Mouse (Mus musculus): ENCODE results near the gene Psmg3.
A peak's percentile ranks its signal among the peaks of the same experiment; 100 is the strongest.

The Psmg3 gene

GRCm38 (mm10) chr5:139826357-139827055, at the start of gene Psmg3, which contains the start of gene Gm26938:
TSS of gene Psmg3 (minus strand) at chr5:139826885.
TSS of gene Gm26938 (minus strand) at chr5:139826407.
- DNase-seq, result peak; percentile 66 to 69

GRCm38 (mm10) chr5:139871526-139871925, 44.8 kb upstream of the Psmg3 start:
- DNase-seq, result no peak

- no peak for DNase-seq
Observed at GRCm38 (mm10) chr5:139870886-139871285, 44.2 kb upstream of the Psmg3 start.

- DNase-seq, result no peak
Observed at GRCm38 (mm10) chr5:139862759-139863158, 36.1 kb upstream of the Psmg3 start.

GRCm38 (mm10) chr5:139860328-139861104, 33.8 kb upstream of the Psmg3 start:
- no peak for DNase-seq

GRCm38 (mm10) chr5:139849626-139850320, 23.1 kb upstream of the Psmg3 start:
- no peak for DNase-seq

GRCm38 (mm10) chr5:139839142-139839541, 12.5 kb upstream of the Psmg3 start:
- no peak for DNase-seq

GRCm38 (mm10) chr5:139838476-139838892, 11.8 kb upstream of the Psmg3 start:
- no peak for DNase-seq

- no peak for DNase-seq
Observed at GRCm38 (mm10) chr5:139835706-139836105, 9.0 kb upstream of the Psmg3 start.

GRCm38 (mm10) chr5:139832125-139832524, 5.4 kb upstream of the Psmg3 start:
- DNase-seq, result no peak

GRCm38 (mm10) chr5:139830734-139831133, 4.0 kb upstream of the Psmg3 start:
- no peak for DNase-seq

- no peak for DNase-seq
Observed at GRCm38 (mm10) chr5:139829384-139829783, 2.7 kb upstream of the Psmg3 start.

GRCm38 (mm10) chr5:139827593-139827992, 908 bp upstream of the Psmg3 start:
- no peak for DNase-seq

- DNase-seq, result no peak
Observed at GRCm38 (mm10) chr5:139825947-139826346, 738 bp downstream of the Psmg3 start.

- no peak for DNase-seq
Observed at GRCm38 (mm10) chr5:139824531-139824930, 2.2 kb downstream of the Psmg3 start.

- DNase-seq, result no peak
Observed at GRCm38 (mm10) chr5:139821466-139822459, 4.9 kb downstream of the Psmg3 start.

- no peak for DNase-seq
Observed at GRCm38 (mm10) chr5:139819538-139820181, 7.0 kb downstream of the Psmg3 start, which contains the start of gene Tmem184a. TSS of gene Tmem184a (minus strand) at chr5:139819917.

GRCm38 (mm10) chr5:139818801-139819200, 7.9 kb downstream of the Psmg3 start:
- peak in 1 of 2 experiments; percentile 34 for DNase-seq

GRCm38 (mm10) chr5:139818056-139818455, 8.6 kb downstream of the Psmg3 start:
- no peak for DNase-seq

GRCm38 (mm10) chr5:139817292-139817691, 9.4 kb downstream of the Psmg3 start:
- no peak for DNase-seq

- DNase-seq, result no peak
Observed at GRCm38 (mm10) chr5:139816445-139816844, 10.2 kb downstream of the Psmg3 start.

All from thymus, adult 18-20 months (tissue).